Mouse (Mus musculus) spleen, adult 2 months (tissue): ENCODE results near the gene Ntrk3. TPM values are rescaled to one million over a fixed set of nuclear protein-coding genes. Genes with fewer than 3 reads are reported as not detected.
A peak's percentile ranks its signal among the peaks of the same experiment; 100 is the strongest.

Source experiments
- DNase-seq, 2 experiments: peaks; one replicate each; pipeline versions ENCODE4 v3.0.0 to v3.0.0-alpha.2; 2012 to 2021; ENCODE audit warnings: low spot score in 2 of 2, low read depth in 1 of 2
- H3K27ac ChIP-seq: fragments of 200-500 bp; 2 replicates; pipeline ENCODE4 v1.5.1; 2012; ENCODE audit warnings: low read length, inconsistent platforms; ENCODE audit not compliant: insufficient read depth
- H3K27me3 ChIP-seq: fragments of 200-500 bp; 2 replicates; pipeline ENCODE4 v1.6.1; 2012; ENCODE audit warnings: mild to moderate bottlenecking, moderate library complexity, low read length, inconsistent platforms; ENCODE audit not compliant: control insufficient read depth, insufficient read depth
- H3K36me3 ChIP-seq: fragments of 200-500 bp; 2 replicates; pipeline ENCODE4 v1.6.1; 2012; ENCODE audit warnings: mild to moderate bottlenecking, low read length, inconsistent platforms; ENCODE audit not compliant: control insufficient read depth, insufficient read depth
- H3K4me1 ChIP-seq: fragments of 200-500 bp; 2 replicates; pipeline ENCODE4 v1.6.1; 2011; ENCODE audit warnings: inconsistent platforms; ENCODE audit not compliant: control insufficient read depth, insufficient read depth, insufficient read length
- H3K4me3 ChIP-seq: fragments of 200-500 bp; 2 replicates; pipeline ENCODE4 v1.5.1; 2011; ENCODE audit warnings: mild to moderate bottlenecking, inconsistent platforms; ENCODE audit not compliant: insufficient read depth, insufficient read length; ENCODE audit errors: extremely low read depth
- CTCF ChIP-seq: fragments of 200-500 bp; IDR thresholded peaks from 2 replicates; pipeline ENCODE4 v1.5.1; 2011; ENCODE audit warnings: mild to moderate bottlenecking, inconsistent platforms; ENCODE audit not compliant: insufficient read depth, insufficient read length, insufficient replicate concordance; ENCODE audit errors: extremely low read depth
- POLR2A ChIP-seq: fragments of 200-500 bp; IDR thresholded peaks from 2 replicates; pipeline ENCODE4 v1.6.1; 2011; ENCODE audit warnings: low read depth, low read length, inconsistent platforms
- WGBS: fragments of 180-500 bp; shearing (Covaris S2); methylation state at CpG from one replicate; pipeline ENCODE4 v1.1.7; 2018; 5-methylcytosine and 5-hydroxymethylcytosine counted together
- polyA plus RNA-seq: library from polyadenylated mRNA; depleted of rRNA; stranded (reverse); fragments of >200 nt; gene quantifications from 2 replicates; pipeline ENCODE4 v1.2.3, GENCODE M21; 2012

Ntrk3 gene
- polyA plus RNA-seq, 1 experiment: 1.5 TPM

- no peaks in the 10 kb centered on the region for H3K27me3 ChIP-seq
- no peak overlapping the region for H3K4me3 ChIP-seq
- DNase-seq: no peak
- no peaks in the 10 kb centered on the region; the same call in 1 of the 2 replicates for H3K36me3 ChIP-seq
- H3K27ac ChIP-seq: no peak overlapping the region
- WGBS: 87% methylated on average over 12 of the region's 12 CpGs
- no peaks in the 10 kb centered on the region for H3K4me1 ChIP-seq
- TF ChIP-seq CTCF (no peak), POLR2A (no peak)
Observed at GRCm38 (mm10) chr7:78767929-78768531, 30.2 kb upstream of the Ntrk3 start.

- peak; percentile 35 to 59 for DNase-seq
- no peaks in the 10 kb centered on the region for H3K4me1 ChIP-seq
- no peak overlapping the region for H3K4me3 ChIP-seq
- TF ChIP-seq POLR2A: no peak
- peak; percentile 64; the same call in 1 of the 2 replicates for TF ChIP-seq CTCF
- 26% methylated on average over 18 of the region's 18 CpGs for WGBS
- H3K27me3 ChIP-seq: no peaks in the 10 kb centered on the region
- H3K36me3 ChIP-seq: no peaks in the 10 kb centered on the region
- H3K27ac ChIP-seq: no peak overlapping the region
Observed at GRCm38 (mm10) chr7:78766019-78766683, 28.3 kb upstream of the Ntrk3 start.

- 88% methylated on average over 5 of the region's 5 CpGs for WGBS
- Histone ChIP-seq H3K27me3 (no peaks in the 10 kb centered on the region), H3K4me1 (no peaks in the 10 kb centered on the region), H3K36me3 (no peaks in the 10 kb centered on the region), H3K27ac (no peak overlapping the region), H3K4me3 (no peak overlapping the region)
- no peak for TF ChIP-seq CTCF
- TF ChIP-seq POLR2A: no peak
- DNase-seq: no peak
Observed at GRCm38 (mm10) chr7:78765215-78765631, 27.4 kb upstream of the Ntrk3 start.

GRCm38 (mm10) chr7:78763801-78764200 lies 26.0 kb upstream of the Ntrk3 start:
- DNase-seq: no peak
- TF ChIP-seq POLR2A (no peak), CTCF (no peak)
- H3K36me3 ChIP-seq: no peaks in the 10 kb centered on the region
- H3K4me3 ChIP-seq: no peak overlapping the region
- H3K4me1 ChIP-seq: no peaks in the 10 kb centered on the region
- no peaks in the 10 kb centered on the region for H3K27me3 ChIP-seq
- 89% methylated on average over 3 of the region's 3 CpGs for WGBS
- H3K27ac ChIP-seq: no peak overlapping the region

- TF ChIP-seq POLR2A (no peak), CTCF (no peak)
- Histone ChIP-seq H3K4me1 (no peaks in the 10 kb centered on the region), H3K36me3 (no peaks in the 10 kb centered on the region), H3K27me3 (no peaks in the 10 kb centered on the region), H3K27ac (no peak overlapping the region), H3K4me3 (no peak overlapping the region)
- 76% methylated on average over 8 of the region's 8 CpGs for WGBS
- no peak for DNase-seq
Observed at GRCm38 (mm10) chr7:78754458-78755000, 16.7 kb upstream of the Ntrk3 start.

GRCm38 (mm10) chr7:78753752-78754457 lies 16.1 kb upstream of the Ntrk3 start:
- WGBS: 87% methylated on average over 7 of the region's 7 CpGs
- TF ChIP-seq POLR2A (no peak), CTCF (no peak)
- Histone ChIP-seq H3K36me3 (no peaks in the 10 kb centered on the region), H3K4me1 (no peaks in the 10 kb centered on the region), H3K27ac (no peak overlapping the region), H3K27me3 (no peaks in the 10 kb centered on the region), H3K4me3 (no peak overlapping the region)
- DNase-seq: no peak
